Mouse (Mus musculus): ENCODE data around the gene Gdpd3.
A peak's percentile ranks its signal among the peaks of the same experiment; 100 is the strongest.
"Not testable (repeated sequence)": the region's sequence is repeated elsewhere in the genome, so short reads cannot be mapped to it uniquely, and the experiment has no call there.

Gene Gdpd3

DNA sequence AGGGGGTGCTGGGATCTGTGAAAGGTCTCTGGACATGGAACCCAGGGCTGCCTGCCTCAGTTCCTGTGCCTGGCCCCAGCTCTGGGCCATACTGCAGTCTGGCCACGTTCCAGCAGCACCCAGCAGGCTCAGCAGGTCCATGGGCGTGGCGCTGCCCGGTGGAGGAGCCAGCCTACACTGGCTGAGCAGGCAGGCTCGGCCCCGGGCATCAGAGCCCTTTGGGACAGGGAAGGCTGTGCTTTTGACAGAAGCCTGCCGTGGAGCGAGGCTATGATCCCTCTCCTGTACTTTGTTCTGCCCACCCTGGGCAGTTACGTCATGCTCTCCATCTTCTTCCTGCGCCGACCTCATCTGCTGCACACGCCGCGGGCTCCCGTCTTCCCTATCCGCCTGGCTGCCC is at the start of gene Gdpd3:
Gene Gdpd3 (plus strand): TSS at position 134 of the 400 bp plus-strand sequence.
- no peak for DNase-seq

DNA sequence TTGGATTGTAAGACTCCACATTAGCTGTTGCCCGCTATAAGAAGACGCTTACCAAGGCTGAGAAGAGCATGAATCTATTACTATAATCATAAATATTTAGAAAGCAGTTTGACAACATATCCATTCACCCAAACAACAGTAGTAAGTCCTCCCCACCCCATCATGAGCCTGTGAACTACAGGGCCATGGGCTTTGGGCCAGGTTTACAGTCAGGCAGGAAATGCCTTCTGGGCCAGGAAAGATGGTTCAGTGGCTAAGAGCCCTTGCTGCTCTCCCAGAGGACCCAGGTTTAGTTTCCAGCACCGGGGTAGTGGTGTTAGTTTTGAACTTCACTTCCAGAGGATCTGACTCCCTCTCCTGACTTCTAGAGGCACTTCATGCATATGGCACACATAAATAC is 48.6 kb upstream of the Gdpd3 start:
- no peak for DNase-seq

DNA sequence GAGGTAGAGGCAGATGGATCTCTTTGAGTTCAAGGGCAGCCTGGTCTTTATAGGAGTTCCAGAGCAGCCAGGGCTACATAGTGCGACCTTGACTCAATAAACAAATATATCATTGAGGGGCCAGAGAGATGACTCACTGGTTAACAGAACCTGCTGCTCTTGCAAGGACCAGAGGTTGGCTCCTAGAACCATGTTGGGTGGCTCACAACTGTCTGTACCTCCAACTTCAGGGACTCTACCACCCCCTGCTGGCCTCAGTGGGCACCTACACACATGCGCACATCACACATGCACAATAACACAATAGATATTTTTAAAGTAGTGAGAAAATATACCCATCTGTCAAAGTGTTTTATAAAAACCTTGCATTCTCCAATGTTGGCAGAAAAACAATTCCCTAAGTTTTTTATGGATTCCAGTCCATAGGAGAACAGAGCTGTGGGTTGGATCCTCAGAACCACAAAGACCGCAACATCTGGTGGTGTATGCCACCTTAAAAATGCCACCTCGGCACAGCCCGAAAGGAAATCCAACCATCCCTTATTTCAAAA is 47.3 kb upstream of the Gdpd3 start:
- DNase-seq = no peak

DNA sequence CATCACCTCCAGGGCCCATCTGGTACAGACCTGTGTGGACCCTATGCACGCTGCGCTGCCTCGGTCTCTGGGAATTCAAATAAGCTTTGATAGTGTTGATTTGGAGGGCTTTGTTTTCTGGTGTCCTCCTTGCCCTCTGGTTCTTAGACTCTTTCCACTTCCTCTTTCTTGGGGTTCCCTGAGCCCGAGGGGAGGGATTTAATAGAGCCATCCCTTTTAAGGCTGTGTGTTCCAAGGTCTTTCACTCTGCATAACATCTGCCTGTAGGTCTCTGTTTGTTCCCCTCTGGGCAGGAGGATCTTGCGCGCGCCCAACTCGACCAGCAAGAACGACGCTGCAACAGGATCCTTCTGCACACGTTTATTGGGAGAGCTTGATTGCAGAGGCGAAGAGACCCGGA is 44.5 kb upstream of the Gdpd3 start:
- no peak for DNase-seq

DNA sequence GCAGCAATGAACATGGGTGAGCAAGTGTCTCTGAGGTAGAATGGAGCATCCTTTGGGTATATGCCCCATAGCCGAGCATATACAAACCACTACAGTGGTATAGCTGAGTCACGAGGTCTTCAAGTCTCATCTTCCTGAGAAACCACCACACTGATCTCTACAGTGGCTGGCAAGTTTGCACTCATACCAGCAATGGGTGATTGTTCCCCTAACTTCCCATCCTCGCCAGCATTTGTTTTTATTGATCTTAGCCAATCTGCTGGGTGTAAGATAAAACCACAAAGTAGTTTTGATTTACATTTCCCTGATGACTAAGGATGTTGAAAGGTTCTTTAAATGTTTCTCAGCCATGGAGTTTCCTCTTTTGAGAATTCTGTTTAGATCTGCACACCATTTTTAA is 41.1 kb upstream of the Gdpd3 start:
- no peak for DNase-seq

DNA sequence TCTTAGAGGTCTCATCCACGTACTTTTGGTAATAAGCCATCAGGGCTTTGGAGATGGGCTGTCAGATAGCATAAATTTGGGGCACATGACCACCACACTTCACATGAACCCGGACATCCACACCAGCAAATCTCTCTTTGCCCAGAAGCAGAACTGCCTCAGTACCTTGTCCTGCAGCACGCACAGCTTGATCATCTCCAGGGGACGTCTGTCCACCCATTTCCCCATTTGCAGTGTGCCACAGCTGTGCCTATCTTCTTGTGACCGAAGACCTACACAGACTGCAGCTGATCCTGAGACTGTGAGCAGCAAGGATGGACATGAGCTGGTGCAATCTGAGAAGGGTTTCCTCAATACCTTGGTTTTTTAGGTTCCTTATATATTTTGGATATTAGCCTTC is 40.5 kb upstream of the Gdpd3 start:
- DNase-seq = no peak

DNA sequence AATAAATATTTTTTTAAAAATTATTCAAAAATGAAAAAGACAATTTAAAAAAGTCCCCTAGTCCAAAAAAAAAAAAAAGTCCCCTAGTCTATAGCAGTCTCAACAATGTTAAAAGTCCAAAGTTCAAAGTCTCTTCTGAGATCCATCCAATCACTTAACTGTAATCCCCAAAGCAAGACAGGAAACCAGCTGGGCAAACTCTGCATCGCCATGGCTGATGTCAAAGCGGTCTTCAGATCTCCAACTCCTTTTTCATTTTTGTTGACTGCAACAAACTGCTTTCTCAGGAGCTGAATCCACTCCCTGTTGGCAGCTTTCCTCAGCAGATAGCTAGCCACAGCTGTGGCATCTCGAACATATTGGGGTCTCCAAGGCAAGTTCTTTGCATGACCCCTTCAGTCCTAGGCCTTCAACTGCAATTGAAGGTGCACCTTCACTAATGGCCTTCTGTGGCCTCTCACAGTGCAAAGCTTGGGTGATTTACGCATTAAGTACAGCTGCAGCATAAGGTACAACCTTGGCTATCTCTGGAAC is 35.8 kb upstream of the Gdpd3 start:
- not testable (repeated sequence) for DNase-seq

DNA sequence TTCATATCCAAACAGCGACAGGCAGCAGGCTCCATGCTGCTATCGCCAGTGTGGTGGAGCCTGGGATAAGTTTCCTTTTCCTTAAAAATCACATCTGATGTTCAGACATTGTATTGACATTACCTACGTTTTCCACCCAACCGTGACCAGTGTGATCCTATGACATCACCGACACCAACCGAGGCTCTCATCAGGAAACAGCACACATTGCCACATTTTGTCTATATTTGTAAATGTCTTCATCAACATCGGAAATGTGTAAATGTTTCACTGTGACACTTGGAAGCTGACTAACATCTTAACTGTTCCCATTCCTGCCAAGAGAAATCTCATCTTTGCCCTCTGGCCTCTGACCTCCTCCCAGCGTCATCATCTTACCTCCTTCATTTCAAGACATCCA is 30.0 kb upstream of the Gdpd3 start:
- DNase-seq = no peak

DNA sequence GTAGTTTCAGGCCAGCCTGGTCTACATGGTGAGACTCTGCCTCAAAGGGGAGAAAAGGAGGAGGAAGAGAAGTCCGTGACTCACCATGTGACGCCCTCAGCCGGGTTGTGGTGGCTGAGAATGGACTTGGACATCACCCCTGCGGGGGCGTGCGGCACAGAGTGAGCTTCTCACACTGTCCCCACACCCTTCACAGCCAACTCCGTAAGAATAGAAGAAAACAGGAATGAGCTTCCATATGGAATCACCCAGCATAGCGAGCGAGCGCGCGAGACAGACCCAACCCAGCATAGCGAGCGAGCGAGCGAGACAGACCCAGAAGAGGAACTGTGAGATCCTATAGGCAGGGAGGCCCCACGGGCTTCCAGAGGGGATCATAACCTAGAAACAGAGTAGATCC is 26.6 kb upstream of the Gdpd3 start:
- DNase-seq = peak; percentile 11

DNA sequence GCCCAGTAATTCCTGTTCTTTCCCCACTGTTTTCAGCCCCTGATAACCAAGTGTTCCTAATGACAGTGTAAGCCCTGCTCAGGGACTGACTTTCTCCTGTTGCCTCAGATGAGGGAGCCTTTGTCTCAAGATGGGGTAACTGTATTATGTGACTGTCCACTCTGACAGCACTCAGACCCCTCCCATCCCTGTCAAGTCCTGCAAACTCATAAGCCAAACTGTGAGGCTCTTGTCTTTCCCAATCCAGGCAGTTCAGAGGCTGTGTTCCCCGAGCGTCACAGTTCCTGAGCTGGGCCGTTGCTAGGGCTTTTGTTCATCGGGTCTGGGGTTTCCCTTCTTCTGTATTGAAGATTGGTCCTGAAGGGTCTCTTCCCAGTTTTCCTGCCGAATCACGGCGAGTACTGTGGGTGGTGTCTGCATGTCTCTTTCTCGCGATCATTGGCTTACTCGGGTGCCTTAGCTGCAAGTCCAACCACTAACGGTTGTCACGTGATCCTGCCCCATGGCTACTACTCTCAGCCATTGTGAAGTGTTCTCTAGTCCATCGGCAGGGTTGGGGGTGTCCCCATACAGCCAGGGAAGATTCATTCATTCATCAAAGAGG is 25.9 kb upstream of the Gdpd3 start:
- DNase-seq = no peak

DNA sequence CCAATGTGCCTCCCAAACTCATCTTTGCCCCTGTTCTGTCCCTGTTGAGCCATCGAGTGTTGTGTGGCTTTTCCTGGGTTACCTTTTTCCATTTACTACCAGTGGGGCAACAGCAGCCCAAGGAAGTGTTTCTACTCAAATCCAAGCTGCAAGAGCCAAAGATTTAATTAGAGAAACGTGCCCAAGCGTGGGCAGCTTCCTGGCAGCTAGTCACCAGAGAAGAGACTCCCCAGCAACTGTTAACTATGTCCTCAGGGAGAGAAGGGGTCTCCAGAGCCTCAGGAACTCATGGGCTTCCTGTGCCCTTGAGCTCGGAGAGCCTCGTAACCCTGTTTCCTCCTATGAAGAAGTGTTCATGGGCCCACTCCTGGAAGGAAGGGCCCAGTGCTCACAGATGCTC is 25.2 kb upstream of the Gdpd3 start:
- no peak for DNase-seq

DNA sequence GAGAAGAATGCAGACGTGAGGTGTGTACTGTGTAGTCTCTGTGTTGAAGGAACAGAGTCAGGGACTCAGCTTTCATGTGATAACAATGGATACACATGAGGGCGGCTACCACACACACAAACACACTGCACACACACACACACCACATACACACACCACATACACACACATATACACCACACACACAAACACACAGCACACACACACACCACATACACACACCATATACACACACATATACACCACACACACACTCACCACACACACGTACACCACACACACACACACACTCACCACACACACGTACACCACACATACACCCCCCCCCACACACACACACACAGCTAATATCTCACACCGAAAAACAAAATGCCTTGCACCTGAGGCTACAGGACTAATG is 24.7 kb upstream of the Gdpd3 start:
- DNase-seq = no peak

DNA sequence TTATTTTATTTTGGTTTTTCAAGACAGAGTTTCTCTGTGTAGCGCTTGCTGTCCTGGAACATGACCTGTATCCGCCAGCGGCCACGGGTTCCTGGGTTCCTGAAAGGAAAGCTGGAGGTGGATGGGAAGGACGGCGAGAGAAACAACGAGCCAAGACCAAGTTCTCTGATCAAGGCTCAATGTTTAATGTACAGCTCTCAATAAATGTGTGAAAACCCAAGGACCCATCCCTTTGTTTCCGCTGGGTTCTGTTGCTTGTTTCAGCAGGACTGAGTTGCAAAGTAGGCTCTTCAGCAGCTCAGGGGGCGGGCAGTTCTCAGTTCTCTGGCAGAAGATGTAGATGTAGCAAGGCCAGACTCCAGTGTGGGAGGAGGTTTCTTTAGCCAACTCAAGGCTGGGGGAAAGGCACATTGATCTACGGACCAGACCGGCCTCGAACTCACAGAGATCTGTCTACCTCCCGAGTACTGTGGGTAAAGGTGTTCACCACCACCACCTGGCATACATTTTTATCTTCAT is 24.1 kb upstream of the Gdpd3 start:
- DNase-seq = no peak

DNA sequence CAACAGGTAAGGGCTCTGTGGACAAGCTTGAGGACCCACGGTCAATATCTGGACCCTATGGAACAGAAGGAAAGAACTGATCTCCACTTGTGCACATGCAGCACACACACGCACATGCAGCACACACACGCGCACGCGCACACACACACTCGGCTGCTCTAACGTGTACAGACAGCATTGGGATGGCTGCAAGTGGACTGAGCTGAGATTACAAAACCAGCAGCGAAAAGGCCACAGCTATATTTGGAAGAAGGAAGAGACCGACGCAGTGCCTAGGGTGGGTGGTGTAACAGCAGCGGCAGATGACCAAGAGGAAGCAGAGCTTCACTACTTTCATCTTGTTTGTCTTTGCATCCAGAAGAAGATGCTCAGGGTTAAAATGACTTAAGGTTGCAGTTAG is 20.1 kb upstream of the Gdpd3 start:
- no peak for DNase-seq

DNA sequence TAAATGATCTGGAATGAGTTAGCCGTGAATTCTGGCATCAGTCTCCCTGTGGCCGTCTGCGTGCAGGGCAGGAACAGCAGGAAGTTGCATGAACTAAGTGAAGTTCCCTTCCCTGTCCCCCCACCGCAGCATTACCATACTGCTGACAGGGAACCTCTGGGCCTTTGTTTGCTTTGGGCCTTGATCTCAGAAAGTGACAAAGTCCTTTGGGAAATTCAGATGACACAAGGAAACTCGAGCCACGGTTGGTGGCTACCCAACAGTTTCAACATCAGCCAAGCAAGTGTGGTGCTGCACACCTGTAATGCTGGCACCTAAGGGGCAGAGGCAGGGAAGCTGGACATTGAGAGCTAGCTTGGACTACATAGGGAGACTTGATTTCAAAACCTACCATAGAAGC is 19.3 kb upstream of the Gdpd3 start:
- no peak for DNase-seq

DNA sequence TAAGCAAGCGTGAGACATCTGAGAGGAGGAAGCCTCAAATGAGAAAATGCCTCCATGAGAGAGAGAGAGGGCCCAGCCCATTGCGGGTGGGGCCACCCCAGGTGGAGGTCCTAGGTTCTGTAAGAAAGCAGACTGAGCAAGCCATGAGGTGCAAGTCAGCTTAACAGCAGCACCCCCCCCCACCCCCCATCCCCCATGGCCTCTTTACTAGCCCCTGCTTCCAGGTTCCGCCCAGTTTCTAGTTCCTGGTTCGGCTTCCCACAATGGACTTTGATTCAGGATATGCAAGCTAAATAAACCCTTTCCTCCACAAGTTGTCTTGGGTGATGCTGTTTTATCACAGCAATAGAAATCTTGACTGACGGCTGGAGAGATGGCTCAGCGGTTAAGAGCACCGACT is 17.3 kb upstream of the Gdpd3 start:
- no peak for DNase-seq

DNA sequence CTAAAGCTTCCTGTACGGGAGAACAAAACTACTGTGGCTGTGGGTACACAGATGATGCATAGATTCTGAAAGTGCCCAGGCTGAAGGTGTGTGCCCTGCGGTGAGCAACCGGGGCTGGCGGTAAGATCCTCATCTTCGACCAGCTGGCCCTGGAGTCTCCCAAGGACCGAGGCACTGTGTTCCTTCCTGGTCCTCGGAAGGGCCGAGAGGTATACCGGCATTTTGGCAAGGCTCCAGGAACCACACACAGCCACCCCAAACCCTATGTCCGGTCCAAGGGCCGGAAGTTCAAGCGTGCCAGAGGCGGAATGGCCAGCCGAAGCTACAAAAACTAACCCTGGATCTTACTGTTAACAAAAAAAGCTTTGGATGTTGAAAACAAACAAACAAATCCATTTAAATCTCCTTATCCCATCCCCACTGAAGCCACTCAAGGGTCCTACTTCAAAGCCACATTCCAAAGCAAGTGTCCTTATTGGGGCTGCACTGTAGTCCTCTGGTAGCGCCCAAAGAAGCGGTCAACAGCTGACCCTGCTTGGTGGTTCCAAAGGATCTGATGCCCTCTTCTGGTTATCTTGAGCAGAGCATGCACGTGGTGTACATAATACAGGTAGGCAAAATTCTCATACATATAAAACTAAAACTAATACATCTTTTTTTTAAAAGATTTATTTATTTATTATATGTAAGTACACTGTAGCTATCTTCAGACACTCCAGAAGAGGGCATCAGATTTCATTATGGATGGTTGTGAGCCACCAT is 16.4 kb upstream of the Gdpd3 start:
- no peak for DNase-seq

DNA sequence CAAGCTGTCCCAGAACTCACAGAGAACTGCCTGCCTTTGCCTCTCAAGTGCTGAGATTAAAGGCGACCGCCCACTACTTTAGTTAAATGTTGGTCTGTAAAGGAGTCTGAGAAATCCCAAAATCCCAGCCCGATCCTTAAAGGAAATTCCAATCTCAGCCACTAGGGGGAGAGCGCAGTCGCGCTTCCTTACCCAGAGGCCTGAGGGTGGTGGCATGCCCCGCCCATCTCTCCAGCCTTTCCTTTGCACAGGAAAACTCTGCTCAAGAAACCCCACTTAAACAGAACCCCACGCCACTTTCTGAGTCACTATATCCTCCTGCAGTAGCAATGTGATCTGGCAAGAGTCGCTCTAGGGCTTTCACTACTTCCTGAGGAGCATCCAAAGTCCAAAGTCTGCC is 11.3 kb upstream of the Gdpd3 start:
- DNase-seq = peak; percentile 62

DNA sequence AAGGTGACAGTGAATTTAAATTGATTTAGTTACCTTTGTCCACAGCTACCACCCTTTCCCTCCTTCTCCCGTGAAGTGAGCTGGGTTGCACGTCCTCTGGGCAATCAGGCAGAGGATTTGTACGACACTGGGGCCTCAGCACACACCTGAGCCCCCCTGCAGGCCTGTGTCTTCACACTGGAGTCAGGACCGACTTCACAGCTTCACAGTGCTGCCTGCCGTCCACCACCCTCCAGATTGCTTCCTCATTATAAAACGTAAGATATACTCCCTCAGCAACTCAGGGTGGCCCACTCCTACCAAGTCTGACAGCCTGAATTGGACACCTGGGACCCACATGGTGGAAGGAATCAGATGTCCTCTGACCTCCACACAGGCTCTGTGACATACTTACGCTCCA is 7.6 kb upstream of the Gdpd3 start:
- DNase-seq = no peak

DNA sequence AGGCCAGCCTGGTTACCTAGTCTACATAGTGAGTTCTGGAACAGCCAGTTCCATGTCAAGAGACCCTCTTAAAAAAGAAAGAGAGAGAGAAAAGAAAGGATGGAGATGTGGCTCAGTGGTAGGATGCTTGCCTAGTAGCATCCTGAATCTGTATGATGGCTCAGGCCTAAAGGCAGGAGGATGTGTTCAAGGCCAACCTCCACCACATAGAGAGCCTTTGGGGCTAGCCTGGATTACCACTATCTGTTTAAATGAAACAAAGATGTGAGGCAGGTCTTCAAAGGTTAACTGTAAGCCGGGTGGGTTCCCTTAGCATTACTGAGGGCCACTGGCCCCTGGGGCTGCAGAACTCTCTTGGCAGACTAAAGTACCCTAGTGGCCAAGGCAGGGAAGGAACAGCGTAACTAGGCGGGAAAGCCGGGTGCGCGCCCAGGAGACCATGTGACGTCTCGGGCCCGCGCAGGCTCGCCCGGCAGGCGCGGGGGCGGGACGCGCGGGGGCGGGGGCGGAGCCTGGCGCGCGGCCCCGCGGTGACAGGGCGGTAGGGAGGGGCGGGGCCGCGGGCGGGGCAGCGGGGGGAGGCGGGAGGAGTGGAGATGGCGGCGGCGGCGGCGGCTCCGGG is 7.0 kb upstream of the Gdpd3 start, which contains the start of gene Mapk3:
Gene Mapk3 (plus strand): TSS at position 552 of the 622 bp plus-strand sequence.
- DNase-seq = peak; percentile 89

DNA sequence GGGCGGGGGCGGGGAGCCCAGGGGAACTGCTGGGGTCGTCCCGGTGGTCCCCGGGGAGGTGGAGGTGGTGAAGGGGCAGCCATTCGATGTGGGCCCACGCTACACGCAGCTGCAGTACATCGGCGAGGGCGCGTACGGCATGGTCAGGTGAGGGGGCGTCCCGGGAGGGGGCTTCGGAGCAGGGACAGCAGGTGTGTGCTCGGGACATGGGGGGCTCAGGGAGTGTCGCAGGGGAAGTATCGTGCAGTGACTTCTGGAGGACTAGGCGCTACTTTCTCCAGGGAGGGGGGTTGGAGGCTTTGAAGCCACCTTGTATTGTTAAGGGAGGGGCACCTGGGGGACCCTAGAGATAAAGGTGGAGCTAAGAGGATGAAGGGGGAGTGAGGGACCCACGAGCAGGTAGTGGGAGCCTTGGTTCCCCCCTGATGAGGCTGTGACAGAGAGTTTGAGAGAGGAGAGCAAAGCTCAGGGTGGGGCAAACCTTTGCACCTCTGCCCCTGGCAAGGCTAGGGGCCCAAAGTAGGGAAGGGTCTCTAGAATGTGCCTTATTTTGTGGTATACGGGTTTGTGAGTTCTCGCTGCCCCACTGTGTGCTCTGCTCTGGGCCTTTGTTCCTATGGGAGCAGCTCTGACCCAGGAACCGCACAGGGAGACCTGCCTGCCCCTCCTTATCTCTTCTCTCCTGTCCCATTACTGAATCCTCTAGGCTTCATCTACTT is 6.3 kb upstream of the Gdpd3 start:
- no peak for DNase-seq

DNA sequence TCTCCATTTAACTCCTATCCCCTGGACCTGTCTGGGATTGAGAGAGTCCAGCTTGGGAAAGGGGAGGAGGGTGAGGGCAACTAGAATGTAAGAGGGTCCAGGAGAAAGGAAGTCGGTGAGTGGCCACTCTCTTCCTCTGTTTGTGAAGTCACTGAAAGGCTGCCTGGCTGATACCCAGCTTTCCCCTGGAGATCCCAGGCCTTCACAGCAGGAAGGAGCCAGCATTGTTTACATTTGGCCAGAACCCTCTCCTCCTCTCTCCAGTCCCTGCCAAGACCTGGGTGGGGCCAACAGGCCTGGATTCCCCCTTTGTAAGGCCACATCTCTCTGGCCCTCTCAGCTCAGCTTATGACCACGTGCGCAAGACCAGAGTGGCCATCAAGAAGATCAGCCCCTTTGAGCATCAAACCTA is 5.7 kb upstream of the Gdpd3 start:
- no peak for DNase-seq

DNA sequence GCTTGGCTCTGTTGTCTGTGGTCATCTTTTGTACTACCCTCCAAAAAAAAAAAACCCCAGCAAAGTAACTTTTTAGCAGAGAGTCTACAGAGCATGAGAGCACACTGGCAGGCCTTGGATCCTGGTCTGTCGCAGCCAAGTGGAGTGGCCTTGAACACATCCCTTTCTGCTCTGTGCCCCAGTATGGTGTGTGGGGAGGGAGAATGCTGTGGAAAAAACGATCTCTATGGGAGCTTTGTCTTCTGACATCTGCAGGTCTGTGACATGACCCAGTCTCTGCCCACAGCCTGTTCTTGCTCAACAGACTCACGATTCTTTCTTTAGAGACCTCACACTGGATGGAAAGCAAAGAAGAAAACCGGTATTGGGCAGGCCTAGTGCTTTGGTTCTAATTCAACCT is 5.2 kb upstream of the Gdpd3 start:
- DNase-seq = no peak
